Mouse (Mus musculus): ENCODE measurements at regions not wholly inside any gene's neighbourhood (a gene's known extent, or its start where the extent isn't known, plus 50 kb on each side); places are given as distances from the start of the nearest gene placed in this dataset.

GRCm38 (mm10) chr13:31240546-31240945 is 266.5 kb downstream of the Gm5447 start:
- no peak for DNase-seq (ENCODE audit: low spot score in 2 of 2)

GRCm38 (mm10) chr13:31248996-31249395 is 275.0 kb downstream of the Gm5447 start:
- no peak for DNase-seq (ENCODE audit: low spot score in 2 of 2)

- DNase-seq (ENCODE audit: low spot score in 2 of 2): peak in 1 of 2 experiments; percentile 39
Measured at GRCm38 (mm10) chr13:31249525-31249924, 275.5 kb downstream of the Gm5447 start.

- no peak for DNase-seq (ENCODE audit: low spot score in 2 of 2)
Measured at GRCm38 (mm10) chr13:31254016-31254415, 280.0 kb downstream of the Gm5447 start.

- DNase-seq (ENCODE audit: low spot score in 2 of 2): no peak
Measured at GRCm38 (mm10) chr13:31254744-31255143, 280.7 kb downstream of the Gm5447 start.

GRCm38 (mm10) chr13:31255506-31255905 is 281.5 kb downstream of the Gm5447 start:
- DNase-seq (ENCODE audit: low spot score in 2 of 2): no peak

- no peak for DNase-seq (ENCODE audit: low spot score in 2 of 2)
Measured at GRCm38 (mm10) chr13:31267865-31268264, 288.1 kb upstream of the Foxq1 start.

- DNase-seq (ENCODE audit: low spot score in 2 of 2): no peak
Measured at GRCm38 (mm10) chr13:31276005-31276644, 279.8 kb upstream of the Foxq1 start.

GRCm38 (mm10) chr13:31290630-31291029 is 265.3 kb upstream of the Foxq1 start:
- no peak for DNase-seq (ENCODE audit: low spot score in 2 of 2)

GRCm38 (mm10) chr13:31292584-31293387 is 263.1 kb upstream of the Foxq1 start:
- no peak for DNase-seq (ENCODE audit: low spot score in 2 of 2)

GRCm38 (mm10) chr13:31294011-31294410 is 261.9 kb upstream of the Foxq1 start:
- DNase-seq (ENCODE audit: low spot score in 2 of 2): no peak

GRCm38 (mm10) chr13:31303194-31303593 is 252.7 kb upstream of the Foxq1 start:
- DNase-seq (ENCODE audit: low spot score in 2 of 2): no peak

- no peak for DNase-seq (ENCODE audit: low spot score in 2 of 2)
Measured at GRCm38 (mm10) chr13:31304286-31304865, 251.6 kb upstream of the Foxq1 start.

- no peak for DNase-seq (ENCODE audit: low spot score in 2 of 2)
Measured at GRCm38 (mm10) chr13:31309083-31309621, 246.8 kb upstream of the Foxq1 start.

- no peak for DNase-seq (ENCODE audit: low spot score in 2 of 2)
Measured at GRCm38 (mm10) chr13:31312772-31313171, 243.2 kb upstream of the Foxq1 start.

- no peak for DNase-seq (ENCODE audit: low spot score in 2 of 2)
Measured at GRCm38 (mm10) chr13:31313821-31314220, 242.1 kb upstream of the Foxq1 start.

- no peak for DNase-seq (ENCODE audit: low spot score in 2 of 2)
Measured at GRCm38 (mm10) chr13:31317066-31317465, 238.9 kb upstream of the Foxq1 start.

GRCm38 (mm10) chr13:31318008-31318407 is 237.9 kb upstream of the Foxq1 start:
- DNase-seq (ENCODE audit: low spot score in 2 of 2): no peak

GRCm38 (mm10) chr13:31321411-31321810 is 234.5 kb upstream of the Foxq1 start:
- DNase-seq (ENCODE audit: low spot score in 2 of 2): no peak

GRCm38 (mm10) chr13:31326269-31326851 is 229.6 kb upstream of the Foxq1 start:
- no peak for DNase-seq (ENCODE audit: low spot score in 2 of 2)

- no peak for DNase-seq (ENCODE audit: low spot score in 2 of 2)
Measured at GRCm38 (mm10) chr13:31327511-31327951, 228.4 kb upstream of the Foxq1 start.

GRCm38 (mm10) chr13:31328756-31329155 is 227.2 kb upstream of the Foxq1 start:
- no peak for DNase-seq (ENCODE audit: low spot score in 2 of 2)

Data from right cerebral cortex, postnatal 10 days (tissue).